Mouse (Mus musculus): ENCODE measurements at regions not wholly inside any gene's neighbourhood (a gene's known extent, or its start where the extent isn't known, plus 50 kb on each side); places are given as distances from the start of the nearest gene placed in this dataset.

DNA sequence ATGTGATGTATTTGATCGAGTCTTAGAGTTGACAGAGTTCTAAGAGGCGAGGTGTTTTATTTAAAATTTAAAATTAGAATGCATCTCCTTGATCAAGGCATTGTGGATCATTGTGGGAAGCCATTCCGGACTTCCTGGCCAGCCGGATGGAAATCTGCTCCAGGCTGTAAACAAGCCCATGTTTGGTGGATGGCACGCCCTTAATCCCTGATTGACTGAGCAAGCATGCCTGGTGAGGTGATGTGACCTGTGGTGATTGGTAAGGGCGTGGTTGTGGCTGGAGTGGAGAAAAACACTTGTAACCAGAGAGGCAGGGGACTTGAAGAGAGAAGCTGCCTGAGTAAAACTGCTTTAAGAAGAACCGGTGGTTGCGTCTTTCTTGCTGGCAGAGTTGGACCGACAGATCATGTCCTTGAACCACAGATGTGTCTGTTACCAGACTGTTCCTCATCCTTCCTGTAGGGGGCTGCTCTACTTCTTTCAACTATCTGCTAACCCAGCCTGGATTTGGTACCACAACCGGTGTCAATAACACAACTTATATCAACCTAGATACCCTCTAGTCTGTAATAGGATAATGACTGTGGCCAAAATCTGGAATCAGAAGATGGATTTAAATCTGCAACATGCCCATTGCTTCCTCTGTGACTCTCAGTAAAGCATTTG is 164.4 kb downstream of the Ifng start:
- H3K36me3 ChIP-seq: no peaks in the 10 kb centered on the region
- no peak for ATAC-seq (ENCODE audit: insufficient read depth, low FRiP score, low read depth)
- no peak overlapping the region for H3K4me2 ChIP-seq
- H3K27me3 ChIP-seq (replicated peaks): no peaks in the 10 kb centered on the region
- no peak overlapping the region for H3K9ac ChIP-seq
- no peaks in the 10 kb centered on the region for H3K4me1 ChIP-seq
- H3K4me3 ChIP-seq (replicated peaks): no peak overlapping the region
- 91% methylated on average over 10 of the region's 10 CpGs for WGBS
- H3K9me3 ChIP-seq: no peaks in the 10 kb centered on the region
- no peak overlapping the region for H3K27ac ChIP-seq

DNA sequence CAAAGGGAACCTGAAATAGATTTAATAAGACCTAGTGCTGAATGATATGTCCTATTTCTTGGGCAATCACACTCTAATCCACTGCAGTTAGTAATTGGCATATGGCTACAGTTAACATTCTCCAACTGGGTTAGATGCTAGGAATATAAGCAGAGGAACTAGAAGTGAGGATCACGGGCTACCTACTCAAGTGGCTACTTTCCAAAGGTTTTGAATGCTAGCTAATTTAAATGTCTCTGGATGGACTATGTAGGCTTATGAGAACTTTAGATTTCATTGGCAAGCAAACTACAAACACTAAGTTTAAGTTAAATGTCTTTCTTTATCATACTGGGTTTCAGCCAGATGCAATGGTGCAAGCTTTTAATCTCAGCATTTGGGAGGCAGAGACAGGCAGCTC is 166.6 kb downstream of the Ifng start:
- WGBS: 86% methylated on average over 1 of the region's 1 CpGs

GRCm38 (mm10) chr10:118608376-118609145 is 167.7 kb downstream of the Ifng start:
- no peak overlapping the region for H3K4me2 ChIP-seq
- H3K9me3 ChIP-seq: no peaks in the 10 kb centered on the region

More for the DNA sequence above, 166.6 kb downstream of the Ifng start:
- no peak for ATAC-seq (ENCODE audit: insufficient read depth, low FRiP score, low read depth)
- Histone ChIP-seq H3K9ac (no peak overlapping the region), H3K9me3 (no peaks in the 10 kb centered on the region), H3K27me3 (replicated peaks) (no peaks in the 10 kb centered on the region), H3K27ac (no peak overlapping the region), H3K4me1 (no peaks in the 10 kb centered on the region), H3K4me3 (replicated peaks) (no peak overlapping the region), H3K4me2 (no peak overlapping the region), H3K36me3 (no peaks in the 10 kb centered on the region)

DNA sequence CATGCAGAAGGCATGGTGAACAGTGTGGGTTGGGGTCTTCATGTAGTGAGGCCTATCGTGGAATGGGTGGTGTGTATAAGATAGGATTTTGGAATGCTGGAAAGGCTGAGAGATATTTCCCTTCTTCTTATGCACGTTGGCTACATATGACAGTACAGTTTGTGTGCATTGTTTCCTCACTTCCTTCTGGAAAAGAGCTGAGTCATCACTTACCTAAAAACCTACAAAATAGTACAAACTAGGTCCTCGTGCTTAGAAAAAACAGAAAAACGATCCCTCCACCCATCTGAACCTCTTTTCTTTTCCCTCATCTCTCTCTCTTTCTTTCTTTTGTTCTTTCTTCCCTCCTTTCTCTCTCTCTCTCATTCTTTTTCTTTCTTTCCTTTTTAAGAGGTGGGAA is 168.3 kb downstream of the Ifng start:
- no peak for ATAC-seq (ENCODE audit: insufficient read depth, low FRiP score, low read depth)
- no peak overlapping the region for H3K4me3 ChIP-seq (replicated peaks)
- no peaks in the 10 kb centered on the region for H3K4me1 ChIP-seq
- no peaks in the 10 kb centered on the region for H3K9me3 ChIP-seq
- no peaks in the 10 kb centered on the region for H3K27me3 ChIP-seq (replicated peaks)
- no peak overlapping the region for H3K27ac ChIP-seq
- H3K36me3 ChIP-seq: no peaks in the 10 kb centered on the region
- 69% methylated on average over 4 of the region's 4 CpGs for WGBS
- no peak overlapping the region for H3K4me2 ChIP-seq
- no peak overlapping the region for H3K9ac ChIP-seq

More at GRCm38 (mm10) chr10:118608376-118609145, 167.7 kb downstream of the Ifng start:
- WGBS: 52% methylated on average over 4 of the region's 4 CpGs
- Histone ChIP-seq H3K36me3 (no peaks in the 10 kb centered on the region), H3K4me3 (replicated peaks) (no peak overlapping the region), H3K9ac (no peak overlapping the region), H3K27ac (no peak overlapping the region), H3K27me3 (replicated peaks) (no peaks in the 10 kb centered on the region), H3K4me1 (no peaks in the 10 kb centered on the region)
- ATAC-seq (ENCODE audit: insufficient read depth, low FRiP score, low read depth): no peak

DNA sequence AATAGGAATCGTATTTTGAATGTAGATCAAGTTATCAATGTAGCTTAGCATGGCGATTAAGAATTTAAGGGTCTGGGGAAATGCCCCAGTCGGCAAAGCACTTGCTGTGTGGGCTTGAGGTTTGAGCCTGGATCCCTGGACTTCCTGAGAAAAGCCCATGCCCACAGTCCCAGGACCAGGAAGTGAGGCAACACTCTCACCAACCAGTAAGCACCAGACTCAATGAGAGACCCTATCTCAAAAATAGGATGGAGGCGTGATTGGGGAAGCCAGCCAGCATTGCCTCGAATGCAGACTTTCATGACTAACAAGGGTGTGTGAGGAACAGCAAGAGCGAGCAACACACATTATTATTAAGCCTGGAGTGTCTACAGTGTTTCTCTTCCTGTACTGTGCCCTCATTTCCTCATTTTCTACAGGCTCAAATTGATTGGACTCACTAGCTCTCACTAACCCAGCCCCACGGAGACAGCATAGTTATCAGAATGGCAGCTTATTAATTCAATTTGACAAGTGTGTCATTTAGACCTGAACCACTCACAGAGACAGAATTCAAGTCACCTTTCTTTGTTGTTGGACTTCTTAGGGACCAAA is 170.1 kb downstream of the Ifng start:
- no peak overlapping the region for H3K27ac ChIP-seq
- H3K4me3 ChIP-seq (replicated peaks): no peak overlapping the region
- H3K9me3 ChIP-seq: no peaks in the 10 kb centered on the region
- H3K4me1 ChIP-seq: no peaks in the 10 kb centered on the region
- no peaks in the 10 kb centered on the region for H3K36me3 ChIP-seq
- H3K4me2 ChIP-seq: no peak overlapping the region
- no peak overlapping the region for H3K9ac ChIP-seq
- 79% methylated on average over 7 of the region's 7 CpGs for WGBS
- H3K27me3 ChIP-seq (replicated peaks): no peaks in the 10 kb centered on the region
- no peak for ATAC-seq (ENCODE audit: insufficient read depth, low FRiP score, low read depth)

DNA sequence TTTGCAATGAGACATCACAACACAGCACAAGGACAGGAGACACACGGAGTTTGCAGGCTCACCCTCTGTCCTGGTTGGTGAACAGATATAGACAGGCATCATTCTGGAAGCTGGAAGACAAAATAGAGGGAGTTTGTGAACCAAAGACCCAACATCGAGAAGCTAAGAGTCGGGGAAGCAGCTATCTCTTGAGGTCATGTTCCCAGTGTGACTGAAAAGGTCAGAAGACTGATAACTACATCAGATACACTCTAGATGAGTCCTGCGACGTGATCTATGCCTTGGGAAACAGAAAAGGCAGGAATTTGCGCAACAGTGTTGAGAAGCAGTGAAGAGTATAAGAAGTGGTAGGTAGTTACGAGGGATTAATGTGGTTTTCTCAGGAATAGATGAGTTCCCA is 171.2 kb downstream of the Ifng start:
- no peaks in the 10 kb centered on the region for H3K9me3 ChIP-seq
- H3K4me3 ChIP-seq (replicated peaks): no peak overlapping the region
- H3K36me3 ChIP-seq: no peaks in the 10 kb centered on the region
- H3K4me2 ChIP-seq: no peak overlapping the region
- H3K27ac ChIP-seq: no peak overlapping the region
- no peaks in the 10 kb centered on the region for H3K27me3 ChIP-seq (replicated peaks)
- no peak overlapping the region for H3K9ac ChIP-seq
- WGBS: 79% methylated on average over 7 of the region's 7 CpGs
- ATAC-seq (ENCODE audit: insufficient read depth, low FRiP score, low read depth): no peak
- H3K4me1 ChIP-seq: no peaks in the 10 kb centered on the region

DNA sequence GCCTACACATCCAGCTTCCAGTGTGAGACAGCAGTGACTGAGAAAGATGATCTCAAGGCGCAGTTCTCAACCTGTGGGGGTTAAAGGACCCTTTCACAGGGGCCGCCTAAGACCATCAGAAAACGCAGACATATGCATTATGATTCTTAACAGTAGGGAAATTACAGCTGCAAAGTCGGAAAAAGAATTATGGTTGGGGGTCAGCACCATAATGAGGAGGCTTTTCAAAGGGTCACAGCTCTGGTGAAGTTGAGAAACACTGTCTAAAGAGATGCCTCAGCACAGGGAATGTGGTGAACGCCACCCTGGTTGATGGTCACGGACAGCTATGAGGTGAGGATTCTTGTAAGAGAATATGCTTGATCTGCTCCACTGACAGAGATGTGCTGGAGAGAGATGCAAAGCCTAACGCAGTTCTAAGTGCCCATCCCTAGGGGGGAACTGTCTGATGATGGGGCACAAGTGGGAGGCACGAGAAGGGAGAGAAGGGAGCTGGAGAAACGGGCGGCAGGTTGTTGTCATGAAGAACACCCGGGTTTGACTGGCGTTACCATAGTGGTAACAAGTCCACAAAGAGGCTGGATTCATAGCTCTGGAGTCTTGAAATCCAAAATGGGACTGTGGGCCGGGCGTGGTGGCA is 172.3 kb downstream of the Ifng start:
- Histone ChIP-seq H3K4me2 (no peak overlapping the region), H3K9me3 (no peaks in the 10 kb centered on the region), H3K36me3 (no peaks in the 10 kb centered on the region), H3K4me1 (no peaks in the 10 kb centered on the region), H3K4me3 (replicated peaks) (no peak overlapping the region), H3K27ac (no peak overlapping the region), H3K27me3 (replicated peaks) (no peaks in the 10 kb centered on the region), H3K9ac (no peak overlapping the region)
- WGBS: 81% methylated on average over 14 of the region's 14 CpGs
- ATAC-seq (ENCODE audit: insufficient read depth, low FRiP score, low read depth): no peak

DNA sequence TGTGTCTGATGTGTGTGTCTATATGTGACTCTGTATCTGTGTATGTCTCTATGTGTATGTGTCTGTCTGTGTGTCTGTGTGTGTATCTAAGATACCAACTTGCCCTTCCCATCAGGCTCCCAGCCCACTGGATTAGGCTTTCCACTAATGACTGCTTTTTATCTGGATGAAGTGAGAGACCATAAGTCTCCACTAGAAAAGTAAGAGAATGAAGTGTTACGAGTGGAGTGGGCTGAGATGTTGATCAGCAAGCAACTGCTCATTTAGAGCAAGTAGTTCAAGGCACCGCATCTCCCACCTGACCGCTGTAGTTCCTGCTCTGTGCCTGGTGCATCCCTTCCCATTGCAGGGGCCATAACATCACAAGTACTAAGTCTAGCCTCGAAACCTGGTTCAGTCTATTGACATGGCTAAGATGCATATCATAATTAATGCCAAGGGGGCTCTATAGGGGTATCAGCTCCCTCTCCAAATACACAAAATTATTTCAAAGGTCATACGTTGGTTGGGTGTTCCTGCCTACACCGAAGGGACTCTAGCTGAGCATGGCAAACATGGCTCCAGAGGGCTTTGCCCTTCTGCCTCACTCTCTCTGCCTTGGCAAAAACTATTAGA is 173.5 kb downstream of the Ifng start:
- ATAC-seq (ENCODE audit: insufficient read depth, low FRiP score, low read depth): no peak
- H3K9me3 ChIP-seq: no peaks in the 10 kb centered on the region
- 86% methylated on average over 6 of the region's 6 CpGs for WGBS

DNA sequence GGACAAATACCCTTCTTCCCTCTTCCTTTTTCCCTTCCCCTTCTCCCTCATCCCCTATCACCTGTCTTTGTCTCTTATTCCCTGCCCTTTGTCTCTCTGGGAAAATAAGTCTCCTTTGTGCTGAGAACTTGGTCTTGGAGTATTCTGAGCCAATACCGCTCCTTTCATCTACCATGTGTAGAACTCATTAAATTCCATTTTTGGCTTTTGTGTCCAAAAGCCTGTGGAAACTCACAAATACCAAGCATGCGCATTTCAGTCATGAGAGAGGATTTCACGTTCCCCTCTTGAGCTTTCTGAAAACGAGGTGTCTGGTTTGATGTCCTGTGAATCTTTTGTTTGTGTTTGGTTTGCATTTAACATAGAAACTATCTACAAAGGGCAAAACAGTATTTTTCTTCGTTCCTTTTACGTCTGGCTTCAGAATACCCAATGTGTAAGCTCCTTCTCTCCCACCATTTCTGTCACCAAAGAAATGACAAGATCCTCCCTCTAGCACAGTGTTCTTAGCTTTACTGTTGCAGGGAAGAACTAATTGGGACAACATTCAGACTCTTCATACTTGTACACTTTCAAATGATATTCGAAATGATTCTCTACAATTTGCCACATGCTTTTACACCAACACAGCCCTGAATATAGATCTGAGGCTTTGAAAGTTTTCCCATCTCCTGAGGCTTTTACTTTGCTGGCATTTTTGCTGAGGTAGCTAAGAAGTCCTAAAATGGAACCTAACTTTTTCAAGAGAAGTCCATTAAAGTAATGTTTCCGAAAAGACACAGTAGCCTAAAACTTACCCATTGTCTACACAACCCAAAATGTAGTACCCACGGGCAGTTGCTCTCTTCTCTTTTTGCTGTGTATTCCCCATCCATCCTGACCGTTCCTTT is 174.5 kb downstream of the Ifng start:
- Histone ChIP-seq H3K9me3 (no peaks in the 10 kb centered on the region), H3K27me3 (replicated peaks) (no peaks in the 10 kb centered on the region), H3K27ac (no peak overlapping the region), H3K36me3 (no peaks in the 10 kb centered on the region), H3K4me3 (replicated peaks) (no peak overlapping the region), H3K4me1 (no peaks in the 10 kb centered on the region), H3K4me2 (no peak overlapping the region), H3K9ac (no peak overlapping the region)
- 80% methylated on average over 10 of the region's 10 CpGs for WGBS
- ATAC-seq (ENCODE audit: insufficient read depth, low FRiP score, low read depth): no peak

More for the DNA sequence above, 173.5 kb downstream of the Ifng start:
- Histone ChIP-seq H3K4me2 (no peak overlapping the region), H3K36me3 (no peaks in the 10 kb centered on the region), H3K27me3 (replicated peaks) (no peaks in the 10 kb centered on the region), H3K4me3 (replicated peaks) (no peak overlapping the region), H3K27ac (no peak overlapping the region), H3K9ac (no peak overlapping the region), H3K4me1 (no peaks in the 10 kb centered on the region)

DNA sequence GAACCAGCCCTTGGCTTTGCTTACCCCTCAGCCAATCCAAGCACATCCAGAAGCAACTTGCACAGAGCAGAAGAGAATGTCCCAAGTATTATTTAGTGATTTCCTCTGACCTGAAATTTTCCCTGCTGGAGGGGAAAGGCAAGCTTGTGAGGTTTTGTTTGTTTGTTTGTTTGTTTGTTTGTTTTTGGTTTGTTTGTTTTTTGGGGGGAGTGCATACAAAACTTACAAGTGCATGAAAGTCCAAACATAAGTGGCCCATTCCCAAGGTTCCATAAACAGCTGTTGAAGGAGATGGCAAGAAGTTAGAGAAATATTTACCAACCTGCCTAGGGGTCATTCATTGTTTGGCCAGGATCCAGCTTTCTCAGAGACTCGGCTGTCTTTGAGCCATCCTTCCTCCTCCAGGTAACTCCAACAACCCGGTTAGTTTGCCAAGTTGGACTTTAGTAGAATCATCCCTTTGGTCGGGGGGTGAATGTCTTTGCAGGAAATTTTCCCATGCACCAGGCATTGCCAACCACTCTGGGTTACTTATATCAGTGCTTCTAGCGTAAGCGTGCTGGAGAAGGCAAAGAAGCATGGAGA is 175.3 kb downstream of the Ifng start:
- Histone ChIP-seq H3K9ac (no peak overlapping the region), H3K9me3 (no peaks in the 10 kb centered on the region), H3K36me3 (no peaks in the 10 kb centered on the region), H3K4me3 (replicated peaks) (no peak overlapping the region), H3K4me2 (no peak overlapping the region), H3K27ac (no peak overlapping the region), H3K27me3 (replicated peaks) (no peaks in the 10 kb centered on the region), H3K4me1 (no peaks in the 10 kb centered on the region)
- ATAC-seq (ENCODE audit: insufficient read depth, low FRiP score, low read depth): no peak
- 78% methylated on average over 5 of the region's 5 CpGs for WGBS
